12 mouse cellular contexts compared by ENCODE assay signal in genomic region chr12:21463448-21463891, GRCm38 (mm10). TPM values are rescaled to one million over a fixed set of nuclear protein-coding genes. Genes with fewer than 3 reads are reported as not detected.
DNase-seq lines count a peak whose midpoint lies in the region; ATAC-seq and TF ChIP-seq lines count a peak whose summit lies in the region.
"Had no signal": no experiment of that assay in that cellular context is flagged by ENCODE, and none has a peak within 500 bp of the region (broad histone marks: within the 10 kb centered on the region; RNA-seq: fewer than 3 reads in every experiment).

No protein-coding gene starts in this region.

- no peaks in the 10 kb centered on the region for H3K4me1 ChIP-seq in limb, embryonic 13.5 days
- H3K4me1 ChIP-seq in limb, embryonic 10.5 days: no peaks in the 10 kb centered on the region
- no peaks in the 10 kb centered on the region; the same call in 1 of the 2 replicates for H3K4me1 ChIP-seq in lung, adult 2 months (ENCODE audit: control insufficient read depth, insufficient read depth, low read length)
- H3K4me1 ChIP-seq in kidney, embryonic 14.5 days (ENCODE audit: control insufficient read depth, insufficient read depth, low read length): no peaks in the 10 kb centered on the region

- no peak overlapping the region for H3K4me2 ChIP-seq in limb, embryonic 13.5 days (replicated peaks)
- H3K4me2 ChIP-seq in myocyte (ENCODE audit: low read depth): peak overlapping the region; percentile 13
- no peak overlapping the region for H3K4me2 ChIP-seq in kidney, embryonic 14.5 days (replicated peaks; ENCODE audit: low read depth, low read length)

- no peaks in the 10 kb centered on the region for H3K27me3 ChIP-seq in limb, embryonic 13.5 days
- H3K27me3 ChIP-seq in limb, embryonic 10.5 days (ENCODE audit: low read depth, poor library complexity, severe bottlenecking): no peaks in the 10 kb centered on the region
- no peaks in the 10 kb centered on the region for H3K27me3 ChIP-seq in Patski
- H3K27me3 ChIP-seq in myocyte (ENCODE audit: control insufficient read depth, insufficient read depth, insufficient read length): no peaks in the 10 kb centered on the region
- no peaks in the 10 kb centered on the region for H3K27me3 ChIP-seq in kidney, embryonic 14.5 days (ENCODE audit: control insufficient read depth, insufficient read depth, low read length)

- ATAC-seq in limb, embryonic 13.5 days (ENCODE audit: low FRiP score, low read depth): 0 out of 2 replicates have a peak, but pooled peaks have one; percentile 19
- ATAC-seq in Patski: peak; percentile 88
- ATAC-seq in kidney, embryonic 14.5 days (ENCODE audit: low FRiP score, low TSS enrichment): no peak

- H3K9ac ChIP-seq in limb, embryonic 13.5 days: no peak overlapping the region
- H3K9ac ChIP-seq in kidney, embryonic 14.5 days (ENCODE audit: low read depth, low read length): no peak overlapping the region

- no peak for TF ChIP-seq POLR2A in myocyte (IDR thresholded peaks at IDR 0.05; ENCODE audit: insufficient read length, low read depth)
- TF ChIP-seq POLR2A in lung, adult 2 months (IDR thresholded peaks at IDR 0.05; ENCODE audit: borderline replicate concordance, extremely low read depth, low read depth, low read length): no peak

- no peak overlapping the region for H3K4me3 ChIP-seq in limb, embryonic 13.5 days
- no peak overlapping the region for H3K4me3 ChIP-seq in limb, embryonic 10.5 days
- no peak overlapping the region for H3K4me3 ChIP-seq in myocyte
- H3K4me3 ChIP-seq in lung, adult 2 months (replicated peaks; ENCODE audit: extremely low read depth, low read depth, low read length): no peak overlapping the region
- H3K4me3 ChIP-seq in kidney, embryonic 14.5 days (ENCODE audit: low read length): no peak overlapping the region

- no peaks in the 10 kb centered on the region for H3K9me3 ChIP-seq in limb, embryonic 13.5 days
- H3K9me3 ChIP-seq in limb, embryonic 10.5 days (replicated peaks): no peaks in the 10 kb centered on the region
- H3K9me3 ChIP-seq in kidney, embryonic 14.5 days (ENCODE audit: control insufficient read depth, low read length): no peaks in the 10 kb centered on the region

- H3K27ac ChIP-seq in limb, embryonic 13.5 days: no peak overlapping the region; the same call in 1 of the 2 replicates
- no peak overlapping the region for H3K27ac ChIP-seq in limb, embryonic 10.5 days
- no peak overlapping the region for H3K27ac ChIP-seq in kidney, embryonic 14.5 days (ENCODE audit: low read depth, low read length)

- CTCF ChIA-PET in Patski (lab: Charles Lee): interaction anchor here (0.6 kb wide), 1 partner anchor 77 kb away, joined by 3 read pairs; no protein-coding TSS in a partner anchor

- in situ Hi-C loops in Patski (cut with MboI; ENCODE audit: low pct_unique_long_range_greater_than_20kb): loop anchor here (5.0 kb wide), 1 partner anchor 46 kb away; the partner anchor contains the start of gene Ywhaq

- WGBS in limb, embryonic 13.5 days: 54% methylated on average over 5 of the region's 5 CpGs
- 73% methylated on average over 5 of the region's 5 CpGs for WGBS in limb, embryonic 10.5 days
- WGBS in lung, adult 2 months: 65% methylated on average over 5 of the region's 5 CpGs
- 56% methylated on average over 5 of the region's 5 CpGs for WGBS in kidney, embryonic 14.5 days

- no peak overlapping the region for H3ac ChIP-seq in myocyte (ENCODE audit: control insufficient read depth, insufficient read length)

- POLR2A ChIA-PET in Patski (lab: Charles Lee): interaction anchor here (0.5 kb wide), 1 partner anchor 44 kb away, joined by 4 read pairs; no protein-coding TSS in a partner anchor

- H3K79me2 ChIP-seq in myocyte (ENCODE audit: control insufficient read depth, insufficient read depth): no peaks in the 10 kb centered on the region

- peak; percentile 14 for DNase-seq in embryo, embryonic 11 days
- no peak for DNase-seq in embryo, embryonic 10 days (ENCODE audit: low spot score)
- no peak for DNase-seq in limb, embryonic 10.5 days (ENCODE audit: low spot score)
- DNase-seq in Patski (ENCODE audit: low read depth, low spot score): peak; percentile 57
- DNase-seq in lung, adult 2 months: no peak
- DNase-seq: cerebellum, adult 2 months; kidney, adult 2 months; liver; thymus, postnatal 4 days had no signal

- H3K36me3 ChIP-seq in limb, embryonic 13.5 days: no peaks in the 10 kb centered on the region
- no peaks in the 10 kb centered on the region for H3K36me3 ChIP-seq in limb, embryonic 10.5 days
- no peaks in the 10 kb centered on the region for H3K36me3 ChIP-seq in myocyte (ENCODE audit: control insufficient read depth, insufficient read depth)
- no peaks in the 10 kb centered on the region for H3K36me3 ChIP-seq in kidney, embryonic 14.5 days (ENCODE audit: control insufficient read depth, insufficient read depth, low read length)

- no peak for TF ChIP-seq CTCF in Patski (IDR thresholded peaks at IDR 0.05)
- no peak for TF ChIP-seq CTCF in lung, adult 2 months (IDR thresholded peaks at IDR 0.05; ENCODE audit: insufficient read depth, low read length)

TF ChIP-seq in myocyte, 11 proteins besides CTCF, POLR2A, EP300 and RAD21:
- TF ChIP-seq MAX (IDR thresholded peaks at IDR 0.05; ENCODE audit: low read depth): no peak
- TF ChIP-seq SRF (IDR thresholded peaks at IDR 0.05; ENCODE audit: control insufficient read depth, insufficient read length, low read depth): no peak
- no peak for TF ChIP-seq MYOD1 (IDR thresholded peaks at IDR 0.05; ENCODE audit: control insufficient read depth in 1 of 3, insufficient read length in 2 of 3, low read depth in 2 of 3)
- no peak for TF ChIP-seq USF1 (IDR thresholded peaks at IDR 0.05; ENCODE audit: low read depth)
- TF ChIP-seq TCF3 (IDR thresholded peaks at IDR 0.05; ENCODE audit: insufficient read length, low read depth): no peak
- no peak for TF ChIP-seq REST (IDR thresholded peaks at IDR 0.05; ENCODE audit: insufficient read depth, insufficient read length)
- no peak for TF ChIP-seq CEBPB (IDR thresholded peaks at IDR 0.05; ENCODE audit: insufficient read depth, poor library complexity, severe bottlenecking)
- TF ChIP-seq MYOG (IDR thresholded peaks at IDR 0.05; ENCODE audit: control insufficient read depth in 1 of 3, insufficient read depth in 1 of 3, insufficient read length in 2 of 3, low read depth in 2 of 3): no peak
- TF ChIP-seq POLR2AphosphoS2 (IDR thresholded peaks at IDR 0.05; ENCODE audit: insufficient read length, low read depth): no peak
- no peak for TF ChIP-seq TCF12 (IDR thresholded peaks at IDR 0.05; ENCODE audit: insufficient read depth, poor library complexity, severe bottlenecking)
- TF ChIP-seq E2F4 (IDR thresholded peaks at IDR 0.05; ENCODE audit: insufficient read depth): no peak

RNA-seq across cellular contexts. Expression of gene Ywhaq, which starts 46.0 kb away (rescaled TPM):
- polyA plus RNA-seq in limb, embryonic 13.5 days (2015; fragmentation: Nextera tagmentation; extraction: Ambion mirVana): 705 and 725 TPM in 2 replicates
- polyA plus RNA-seq in limb, embryonic 10.5 days (2016; fragmentation: Nextera tagmentation; extraction: Ambion mirVana): 878 and 895 TPM in 2 replicates
- 654 TPM for polyA plus RNA-seq in Patski (2021)
- 156 TPM for polyA plus RNA-seq in myocyte (2012; fragmentation: generic; extraction: Trizol)
- polyA plus RNA-seq in lung, adult 2 months (2012; rRNA removed): 79.4 and 85.5 TPM in 2 replicates
- polyA plus RNA-seq in kidney, embryonic 14.5 days (2014; fragmentation: Nextera tagmentation; extraction: Ambion mirVana): 785 and 857 TPM in 2 replicates

Comparison
In these comparisons a context has a peak if more than half of its experiments do, and no peak if none do; other contexts are left out.
1. DNase-seq: peak in embryo, embryonic 11 days (single experiment) and Patski (single experiment); none in embryo, embryonic 10 days (single experiment), limb, embryonic 10.5 days (single experiment) and lung, adult 2 months (single experiment).